Mouse (Mus musculus) cerebellum, adult 9-10 months (tissue): ENCODE measurements at regions not wholly inside any gene's neighbourhood (a gene's known extent, or its start where the extent isn't known, plus 50 kb on each side); places are given as distances from the start of the nearest gene placed in this dataset.
"Not testable (repeated sequence)": the region's sequence is repeated elsewhere in the genome, so short reads cannot be mapped to it uniquely, and the experiment has no call there.

Source experiments
- DNase-seq: peaks from one replicate; pipeline ENCODE4 v3.0.0; 2022

- peak; percentile 78 for DNase-seq
These were observed 88.4 kb upstream of the Rpl34 start for GRCm38 (mm10) chr3:130818467-130819030.

- DNase-seq, result no peak
These were observed 79.8 kb upstream of the Rpl34 start for GRCm38 (mm10) chr3:130809696-130810665.

- no peak for DNase-seq
These were observed 75.1 kb upstream of the Rpl34 start for GRCm38 (mm10) chr3:130805345-130805744.

- no peak for DNase-seq
These were observed 74.1 kb upstream of the Rpl34 start for GRCm38 (mm10) chr3:130804327-130804662.

- no peak for DNase-seq
These were observed 73.6 kb upstream of the Rpl34 start for GRCm38 (mm10) chr3:130803591-130804326.

- DNase-seq, result no peak
These were observed 69.8 kb upstream of the Rpl34 start for GRCm38 (mm10) chr3:130800016-130800415.

GRCm38 (mm10) chr3:130797956-130798355, 67.8 kb upstream of the Rpl34 start:
- not testable (repeated sequence) for DNase-seq

- DNase-seq, result no peak
These were observed 66.3 kb upstream of the Rpl34 start for GRCm38 (mm10) chr3:130796531-130796930.

GRCm38 (mm10) chr3:130795396-130795795, 65.2 kb upstream of the Rpl34 start:
- DNase-seq, result no peak

GRCm38 (mm10) chr3:130794142-130794925, 64.1 kb upstream of the Rpl34 start:
- no peak for DNase-seq

GRCm38 (mm10) chr3:130780706-130781240, 50.6 kb upstream of the Rpl34 start:
- DNase-seq, result no peak
